Mouse (Mus musculus) hindbrain, embryonic 12.5 days (tissue): ENCODE measurements around the gene Mmp15. TPM values are rescaled to one million over a fixed set of nuclear protein-coding genes. Genes with fewer than 3 reads are reported as not detected.

Experiments
- ATAC-seq: fragments of 200-750 bp; cut with Nextera tagmentation; 2 replicates; pipeline ENCODE4 v1.8.0; 2017; ENCODE audit warnings: moderate TSS enrichment; ENCODE audit not compliant: low FRiP score
- H3K27ac ChIP-seq: fragments of 300-500 bp; sonication (generic); 2 replicates; pipeline ENCODE4 v1.5.1; 2016; ENCODE audit warnings: mild to moderate bottlenecking
- H3K27me3 ChIP-seq: fragments of 300-500 bp; sonication (generic); 2 replicates; pipeline ENCODE4 v1.6.1; 2016; ENCODE audit warnings: mild to moderate bottlenecking
- H3K36me3 ChIP-seq: fragments of 300-500 bp; sonication (generic); 2 replicates; pipeline ENCODE4 v1.6.1; 2016; ENCODE audit warnings: mild to moderate bottlenecking
- H3K4me1 ChIP-seq: fragments of 300-500 bp; sonication (generic); 2 replicates; pipeline ENCODE4 v1.6.1; 2016
- H3K4me2 ChIP-seq: fragments of 300-500 bp; sonication (generic); replicated peaks from 2 replicates; pipeline ENCODE4 v1.6.1; 2016; ENCODE audit warnings: mild to moderate bottlenecking
- H3K4me3 ChIP-seq: fragments of 300-500 bp; sonication (generic); 2 replicates; pipeline ENCODE4 v1.5.1; 2016; ENCODE audit warnings: mild to moderate bottlenecking
- H3K9ac ChIP-seq: fragments of 300-500 bp; sonication (generic); 2 replicates; pipeline ENCODE4 v1.6.1; 2016; ENCODE audit warnings: mild to moderate bottlenecking, moderate library complexity
- H3K9me3 ChIP-seq: fragments of 300-500 bp; sonication (generic); replicated peaks from 2 replicates; pipeline ENCODE4 v1.6.1; 2016; ENCODE audit warnings: mild to moderate bottlenecking
- WGBS: fragments of 180-500 bp; shearing (Covaris S2); methylation state at CpG from one replicate; pipeline ENCODE4 v1.1.7; 2016; 5-methylcytosine and 5-hydroxymethylcytosine counted together
- polyA plus RNA-seq: library from polyadenylated mRNA; unstranded; fragments of >200 nt; fragmentation: Nextera tagmentation; extraction: Ambion mirVana; gene quantifications from 2 replicates; pipeline ENCODE4 v1.2.1, GENCODE M21; 2016

Mmp15 gene
- polyA plus RNA-seq, 1 experiment from 2014 or later, result 31.8 TPM

DNA sequence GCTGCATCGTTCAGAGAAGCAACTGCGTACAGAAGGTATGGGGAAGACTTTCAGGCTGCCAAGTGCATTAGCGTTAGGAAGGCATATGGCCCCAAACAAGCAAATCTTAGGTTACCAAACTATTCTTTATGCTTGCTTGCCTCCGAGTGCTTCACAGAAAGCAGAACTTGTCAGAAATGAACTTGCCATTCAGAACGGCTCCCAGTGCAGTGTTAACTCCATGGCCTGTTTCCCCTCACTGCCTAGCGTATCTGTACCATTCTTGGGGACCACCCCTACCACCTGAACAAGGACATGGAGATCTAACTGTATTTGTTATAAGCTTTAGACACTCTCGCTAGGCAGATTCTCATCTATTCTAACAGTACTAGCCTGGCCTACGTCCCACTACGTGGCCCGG lies 35.2 kb downstream of the Mmp15 start:
- H3K27ac ChIP-seq, result no peak overlapping the region
- no peak overlapping the region for H3K9ac ChIP-seq
- WGBS, result 90% methylated on average over 10 of the region's 10 CpGs
- no peak for ATAC-seq
- no peaks in the 10 kb centered on the region for H3K4me1 ChIP-seq
- H3K4me2 ChIP-seq, result no peak overlapping the region
- no peaks in the 10 kb centered on the region for H3K27me3 ChIP-seq
- no peaks in the 10 kb centered on the region for H3K36me3 ChIP-seq
- no peaks in the 10 kb centered on the region for H3K9me3 ChIP-seq
- H3K4me3 ChIP-seq, result no peak overlapping the region

DNA sequence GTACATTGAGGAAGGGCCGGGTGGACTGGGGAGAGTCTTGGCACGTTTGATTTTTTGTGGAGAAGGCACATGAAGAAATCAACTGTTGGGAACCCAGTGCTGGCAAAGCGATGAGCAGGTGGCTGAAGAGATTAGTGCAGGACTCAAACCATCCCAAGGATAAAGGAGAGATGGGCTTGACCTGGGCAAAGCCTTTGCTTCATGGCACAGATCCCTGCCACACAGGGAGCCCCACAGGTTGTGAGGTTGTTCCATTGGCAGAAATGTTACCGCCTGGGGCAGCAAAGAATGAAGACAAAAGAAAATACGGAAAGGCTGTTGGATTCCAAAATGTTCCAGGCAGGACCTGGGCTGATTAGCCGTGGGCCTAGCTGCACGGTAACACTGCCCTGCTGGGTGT lies 35.9 kb downstream of the Mmp15 start:
- H3K4me1 ChIP-seq, result no peaks in the 10 kb centered on the region
- H3K9me3 ChIP-seq, result no peaks in the 10 kb centered on the region
- 79% methylated on average over 7 of the region's 7 CpGs for WGBS
- H3K4me2 ChIP-seq, result no peak overlapping the region
- no peak overlapping the region for H3K4me3 ChIP-seq
- H3K27ac ChIP-seq, result no peak overlapping the region
- H3K9ac ChIP-seq, result no peak overlapping the region
- no peaks in the 10 kb centered on the region for H3K27me3 ChIP-seq
- ATAC-seq, result no peak
- H3K36me3 ChIP-seq, result no peaks in the 10 kb centered on the region

DNA sequence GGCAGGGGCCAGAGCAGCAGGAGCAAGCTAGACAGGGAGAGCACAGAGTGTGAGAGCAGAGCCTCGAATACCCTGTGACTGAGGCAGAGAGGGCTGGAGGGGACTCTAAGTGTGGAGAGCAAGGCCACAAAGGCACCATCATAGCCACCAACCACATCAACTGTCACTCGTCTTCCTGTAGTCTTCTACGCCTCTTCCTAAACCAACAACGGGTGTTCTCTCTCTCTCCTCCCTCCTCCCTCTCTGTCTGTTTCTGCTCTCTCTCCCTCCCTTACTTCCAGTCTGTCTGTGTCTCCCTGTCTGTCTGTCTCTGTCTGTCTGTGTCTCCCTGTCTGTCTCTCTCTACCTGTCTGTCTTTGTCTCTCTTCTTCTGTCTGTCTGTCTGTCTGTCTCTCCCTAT lies 38.2 kb downstream of the Mmp15 start:
- H3K4me3 ChIP-seq, result no peak overlapping the region
- 62% methylated on average over 4 of the region's 4 CpGs for WGBS
- H3K9me3 ChIP-seq, result no peaks in the 10 kb centered on the region
- no peak overlapping the region for H3K4me2 ChIP-seq
- ATAC-seq, result no peak
- peaks cover 3% of the 10 kb centered on the region; the same call in 1 of the 2 replicates for H3K4me1 ChIP-seq
- H3K27ac ChIP-seq, result no peak overlapping the region
- no peak overlapping the region for H3K9ac ChIP-seq
- H3K27me3 ChIP-seq, result no peaks in the 10 kb centered on the region
- no peaks in the 10 kb centered on the region for H3K36me3 ChIP-seq

DNA sequence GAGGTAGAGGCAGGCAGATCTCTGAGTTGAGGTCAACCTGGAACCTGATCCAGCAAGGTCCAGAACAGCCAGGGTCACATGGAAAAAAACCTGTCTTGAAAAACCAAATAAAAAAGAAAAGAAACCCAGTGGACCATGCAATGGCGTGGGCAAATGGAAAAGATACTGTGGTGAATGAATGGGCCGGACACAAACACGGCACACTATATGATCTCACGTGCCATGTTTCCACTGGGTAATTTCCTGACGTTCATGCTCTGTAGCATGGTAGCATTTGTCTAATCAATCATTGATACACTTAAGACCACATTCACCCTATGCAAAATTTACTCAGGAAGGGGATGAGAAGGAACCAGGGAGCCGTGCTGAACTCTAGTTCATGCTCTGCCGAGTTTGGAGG lies 39.0 kb downstream of the Mmp15 start:
- no peak overlapping the region for H3K27ac ChIP-seq
- 87% methylated on average over 7 of the region's 7 CpGs for WGBS
- ATAC-seq, result no peak
- H3K4me1 ChIP-seq, result peaks cover 5% of the 10 kb centered on the region; the same call in 1 of the 2 replicates
- no peak overlapping the region for H3K4me3 ChIP-seq
- H3K4me2 ChIP-seq, result no peak overlapping the region
- H3K27me3 ChIP-seq, result no peaks in the 10 kb centered on the region
- no peaks in the 10 kb centered on the region for H3K36me3 ChIP-seq
- no peak overlapping the region for H3K9ac ChIP-seq
- no peaks in the 10 kb centered on the region for H3K9me3 ChIP-seq

DNA sequence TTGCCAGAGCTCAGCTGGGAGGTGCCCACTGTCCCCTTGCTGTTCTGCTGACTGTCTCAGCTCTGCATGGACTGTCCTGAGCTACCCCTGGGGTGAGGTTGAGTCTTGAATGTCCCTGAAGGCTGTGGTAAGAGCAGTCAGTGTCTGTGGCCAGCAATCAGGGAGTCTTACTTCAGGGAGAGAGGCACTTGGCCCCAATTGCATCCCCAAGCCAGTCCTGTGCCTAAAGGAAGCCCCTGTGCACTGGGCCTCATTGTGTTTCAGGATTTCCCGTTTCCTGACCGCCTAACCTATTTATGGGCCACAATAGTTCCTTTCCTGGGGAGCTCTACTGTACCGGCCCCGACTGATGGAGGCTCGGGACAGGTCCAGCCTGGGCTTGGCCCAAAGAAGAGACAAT lies 40.5 kb downstream of the Mmp15 start:
- no peak for ATAC-seq
- Histone ChIP-seq H3K36me3 (no peaks in the 10 kb centered on the region), H3K9ac (no peak overlapping the region), H3K9me3 (no peaks in the 10 kb centered on the region), H3K4me3 (no peak overlapping the region), H3K4me2 (no peak overlapping the region), H3K27ac (peak overlapping the region; percentile 23; the same call in 1 of the 2 replicates), H3K27me3 (no peaks in the 10 kb centered on the region), H3K4me1 (peaks cover 14% of the 10 kb centered on the region)
- 75% methylated on average over 5 of the region's 5 CpGs for WGBS

DNA sequence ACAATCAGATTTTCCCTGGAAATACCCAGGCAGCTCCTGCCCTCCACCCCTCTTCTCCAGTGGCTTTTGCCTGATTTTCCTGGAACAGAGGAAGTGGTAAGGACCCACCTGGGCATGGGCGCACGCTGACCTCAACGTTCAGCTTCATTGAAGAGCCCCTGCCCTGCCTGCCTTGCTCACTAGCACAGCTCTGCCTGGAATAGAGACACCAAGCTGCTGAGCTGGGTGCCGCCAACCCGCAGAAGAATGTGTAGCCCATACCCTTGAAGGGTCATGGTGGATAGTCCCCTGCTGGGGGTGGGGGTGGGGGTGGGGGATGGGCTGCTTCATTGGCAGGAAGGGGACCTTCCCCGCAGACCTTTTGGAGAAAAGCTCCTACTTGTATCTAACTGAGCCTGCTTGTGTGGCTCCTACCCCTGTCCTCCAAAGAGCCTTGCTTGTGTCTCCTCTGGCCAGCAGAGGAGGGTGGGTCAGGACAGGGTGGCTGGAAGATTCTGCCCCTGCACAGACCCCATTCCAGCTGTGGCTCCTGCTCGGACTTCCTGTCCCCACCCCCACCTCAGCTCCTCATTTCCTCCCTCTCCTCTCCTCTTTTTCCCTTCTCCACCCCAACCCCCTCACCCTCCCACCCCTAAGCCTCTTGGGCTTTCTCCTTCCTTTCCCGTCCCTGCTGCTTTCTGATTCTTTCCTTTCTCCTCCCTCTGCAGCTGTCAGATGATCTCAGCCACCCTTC lies 43.3 kb downstream of the Mmp15 start:
- H3K9me3 ChIP-seq, result no peaks in the 10 kb centered on the region
- H3K27me3 ChIP-seq, result no peaks in the 10 kb centered on the region
- peaks cover 14% of the 10 kb centered on the region for H3K4me1 ChIP-seq
- H3K4me3 ChIP-seq, result no peak overlapping the region
- no peak for ATAC-seq
- no peaks in the 10 kb centered on the region for H3K36me3 ChIP-seq
- no peak overlapping the region for H3K4me2 ChIP-seq
- H3K27ac ChIP-seq, result no peak overlapping the region
- H3K9ac ChIP-seq, result no peak overlapping the region
- WGBS, result 38% methylated on average over 8 of the region's 8 CpGs

DNA sequence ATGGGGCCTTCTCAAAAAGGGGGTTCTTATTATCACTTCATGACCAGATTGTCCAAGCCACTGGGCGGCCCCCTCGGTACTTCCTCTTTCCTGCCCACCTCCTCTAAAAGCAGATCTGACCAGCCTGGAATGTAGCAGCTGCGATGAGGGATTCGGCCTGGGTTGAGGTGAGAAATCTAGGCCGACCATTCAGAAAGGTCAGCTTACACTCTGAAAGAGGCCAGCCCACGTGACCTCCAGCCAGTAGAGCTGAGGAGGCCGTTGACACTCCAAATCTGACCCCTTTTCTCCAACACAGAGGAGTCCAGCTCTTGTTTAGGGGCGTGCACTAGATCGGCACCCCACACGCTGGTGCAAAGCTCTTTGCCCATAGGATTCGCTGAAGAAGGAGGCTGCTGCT lies 44.7 kb downstream of the Mmp15 start:
- no peak overlapping the region; the same call in 1 of the 2 replicates for H3K27ac ChIP-seq

DNA sequence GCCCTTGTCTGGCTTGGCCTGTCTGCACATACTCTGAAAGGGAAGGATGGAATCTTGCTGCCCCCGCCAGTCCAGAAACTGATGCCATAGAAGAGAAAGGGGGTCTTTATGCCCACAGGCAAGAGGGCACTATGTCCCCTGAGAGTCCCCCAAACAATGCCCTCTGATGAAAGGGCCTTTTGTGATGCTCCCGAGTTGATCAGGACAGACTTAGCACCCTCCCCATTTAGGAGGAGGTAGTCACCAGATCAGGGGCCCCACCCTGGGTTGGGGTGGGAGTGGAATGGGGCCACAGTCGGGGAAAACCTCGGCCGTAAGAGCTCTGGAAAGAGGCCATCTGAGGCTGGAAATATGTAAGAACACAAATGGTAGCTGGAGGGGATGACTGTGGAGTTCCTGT lies 45.1 kb downstream of the Mmp15 start:
- no peaks in the 10 kb centered on the region for H3K27me3 ChIP-seq
- H3K9me3 ChIP-seq, result no peaks in the 10 kb centered on the region
- peaks cover 14% of the 10 kb centered on the region for H3K4me1 ChIP-seq
- no peak overlapping the region for H3K4me2 ChIP-seq
- no peak overlapping the region for H3K9ac ChIP-seq
- no peaks in the 10 kb centered on the region for H3K36me3 ChIP-seq
- no peak for ATAC-seq
- 47% methylated on average over 5 of the region's 5 CpGs for WGBS
- no peak overlapping the region for H3K27ac ChIP-seq
- H3K4me3 ChIP-seq, result no peak overlapping the region

More for the DNA sequence above, 44.7 kb downstream of the Mmp15 start:
- Histone ChIP-seq H3K4me2 (no peak overlapping the region), H3K36me3 (no peaks in the 10 kb centered on the region), H3K4me1 (peaks cover 14% of the 10 kb centered on the region), H3K9ac (no peak overlapping the region), H3K4me3 (no peak overlapping the region), H3K27me3 (no peaks in the 10 kb centered on the region), H3K9me3 (no peaks in the 10 kb centered on the region)
- ATAC-seq, result no peak
- 65% methylated on average over 11 of the region's 11 CpGs for WGBS

DNA sequence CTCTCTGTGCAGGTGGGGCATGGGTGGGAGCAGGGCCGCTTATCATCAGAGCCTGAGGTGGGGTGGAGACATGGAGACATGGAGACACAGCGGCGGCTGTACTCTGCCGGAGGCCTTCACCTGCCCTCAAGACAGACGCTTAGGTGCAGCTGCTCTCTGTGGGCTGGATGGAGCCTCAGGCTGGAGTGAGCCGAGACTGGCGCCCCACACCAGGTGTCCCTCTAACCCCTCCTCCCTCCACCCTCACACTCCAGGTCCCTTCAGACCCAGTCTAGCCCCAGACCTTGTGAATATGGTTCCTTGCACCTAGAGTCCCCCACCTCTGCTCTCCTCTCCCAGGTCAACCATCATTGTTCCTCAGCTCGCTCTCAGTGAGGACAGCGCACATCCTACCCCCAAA lies 47.1 kb downstream of the Mmp15 start:
- ATAC-seq, result peak; percentile 19; the same call in 1 of the 2 replicates
- WGBS, result 76% methylated on average over 9 of the region's 9 CpGs
- no peak overlapping the region for H3K27ac ChIP-seq

DNA sequence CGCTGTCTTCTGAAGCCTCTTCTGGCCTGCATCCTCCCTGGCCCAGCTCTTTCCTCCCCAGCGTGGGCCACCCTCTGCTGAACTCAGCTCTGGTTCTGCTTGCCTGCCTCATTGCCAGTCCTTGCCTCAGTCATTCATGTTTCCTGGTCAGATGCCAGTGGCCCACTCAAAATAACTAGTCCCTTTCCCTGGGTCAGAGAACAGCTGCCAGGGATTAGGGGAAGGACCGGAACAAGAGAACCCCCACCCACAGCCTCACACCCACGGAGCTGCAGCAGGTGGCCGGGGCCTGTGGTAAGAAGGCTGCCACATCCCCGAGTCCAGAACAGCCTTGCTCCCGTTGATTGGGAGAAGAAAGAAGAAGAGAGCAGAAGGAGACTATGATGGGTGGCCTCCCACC lies 49.0 kb downstream of the Mmp15 start:
- 76% methylated on average over 7 of the region's 7 CpGs for whole genome bisulfite sequencing
- no peak overlapping the region for H3K4me2 ChIP-seq
- ATAC-seq, result no peak
- H3K27ac ChIP-seq, result no peak overlapping the region
- no peak overlapping the region for H3K9ac ChIP-seq
- no peak overlapping the region for H3K4me3 ChIP-seq
- peaks cover 9% of the 10 kb centered on the region for H3K4me1 ChIP-seq
- no peaks in the 10 kb centered on the region for H3K9me3 ChIP-seq
- H3K36me3 ChIP-seq, result no peaks in the 10 kb centered on the region
- H3K27me3 ChIP-seq, result no peaks in the 10 kb centered on the region

More for the DNA sequence above, 47.1 kb downstream of the Mmp15 start:
- Histone ChIP-seq H3K4me3 (no peak overlapping the region), H3K36me3 (no peaks in the 10 kb centered on the region), H3K27me3 (no peaks in the 10 kb centered on the region), H3K4me1 (peaks cover 14% of the 10 kb centered on the region), H3K9me3 (no peaks in the 10 kb centered on the region), H3K9ac (no peak overlapping the region), H3K4me2 (no peak overlapping the region)

DNA sequence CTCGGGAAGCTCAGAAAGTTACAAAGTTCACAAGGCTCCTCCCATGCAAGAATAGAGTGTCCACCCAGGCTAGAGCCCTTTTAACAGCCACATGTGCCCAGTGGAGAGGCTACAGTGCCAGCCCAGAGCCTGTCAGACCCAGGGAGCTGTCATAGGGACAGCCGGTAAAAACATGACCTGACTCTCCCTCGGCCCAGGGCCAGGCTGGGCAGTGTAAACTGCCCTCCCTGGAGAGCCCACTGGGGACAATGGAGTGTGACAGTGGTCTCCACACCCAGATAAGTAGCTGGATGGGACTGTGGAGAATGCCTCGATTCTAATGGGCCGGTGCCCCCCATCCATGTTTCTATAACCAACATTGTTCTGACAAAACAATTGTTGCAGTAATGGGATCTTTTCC lies 57.5 kb downstream of the Mmp15 start:
- Histone ChIP-seq H3K27me3 (no peaks in the 10 kb centered on the region), H3K4me2 (no peak overlapping the region), H3K4me3 (no peak overlapping the region), H3K4me1 (peaks cover 5% of the 10 kb centered on the region), H3K36me3 (no peaks in the 10 kb centered on the region), H3K9ac (no peak overlapping the region), H3K9me3 (0 out of 2 replicates have a peak, but pooled peaks cover 3% of the 10 kb centered on the region), H3K27ac (no peak overlapping the region)
- WGBS, result 80% methylated on average over 5 of the region's 5 CpGs
- ATAC-seq, result no peak

DNA sequence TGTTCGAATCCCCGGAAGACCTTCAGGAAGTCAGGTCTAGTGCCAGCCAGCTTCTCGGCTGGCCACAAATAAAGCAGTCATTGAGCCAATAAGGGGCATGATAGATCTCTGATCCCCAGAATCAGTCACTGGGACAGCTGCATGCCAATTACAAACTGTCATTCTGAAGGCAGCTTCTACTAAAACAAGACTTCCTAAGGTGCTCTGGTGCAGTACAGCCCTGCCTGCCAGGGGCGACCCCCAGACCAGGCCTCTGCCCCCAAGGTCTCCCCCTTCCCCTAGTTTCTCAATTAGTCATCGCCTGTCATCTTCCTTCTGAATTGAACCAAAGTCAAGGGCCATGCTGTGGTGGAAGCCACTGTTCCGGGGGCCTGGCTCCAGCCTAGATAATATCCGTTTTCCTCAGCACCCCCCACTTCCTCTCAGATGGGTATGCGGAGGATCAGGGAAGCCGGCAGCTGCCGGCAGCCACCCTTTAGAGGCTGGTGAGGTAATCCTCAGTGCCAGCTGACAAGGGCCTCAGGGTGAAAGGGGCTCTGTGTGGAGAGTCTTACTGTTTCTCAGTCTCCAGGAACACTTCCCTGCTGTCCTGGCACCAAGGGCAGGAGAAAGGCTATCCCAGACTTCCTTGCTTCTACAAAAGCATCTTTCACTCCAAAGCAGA lies 59.4 kb downstream of the Mmp15 start:
- Histone ChIP-seq H3K27me3 (no peaks in the 10 kb centered on the region), H3K4me2 (no peak overlapping the region), H3K9me3 (0 out of 2 replicates have a peak, but pooled peaks cover 3% of the 10 kb centered on the region), H3K4me3 (no peak overlapping the region), H3K4me1 (peaks cover 5% of the 10 kb centered on the region), H3K36me3 (no peaks in the 10 kb centered on the region), H3K9ac (no peak overlapping the region), H3K27ac (no peak overlapping the region)
- 52% methylated on average over 10 of the region's 10 CpGs for WGBS
- no peak for ATAC-seq
